Mouse (Mus musculus) midbrain, postnatal 0 days (tissue): ENCODE results near the gene Fem1b. TPM values are rescaled to one million over a fixed set of nuclear protein-coding genes. Genes with fewer than 3 reads are reported as not detected.

ENCODE experiments used
- ATAC-seq: fragments of 200-750 bp; cut with Nextera tagmentation; 2 replicates; pipeline ENCODE4 v1.8.0; 2017; ENCODE audit warnings: moderate number of reproducible peaks, mild to moderate bottlenecking, moderate TSS enrichment, moderate library complexity; ENCODE audit not compliant: low FRiP score
- DNase-seq: peaks from one replicate; pipeline ENCODE4 v3.0.0-alpha.2; 2015; ENCODE audit warnings: low spot score
- H3K27ac ChIP-seq: fragments of 300-500 bp; sonication (generic); 2 replicates; pipeline ENCODE4 v1.5.1; 2014; ENCODE audit warnings: low read depth, mild to moderate bottlenecking, low read length, mixed read lengths
- H3K27me3 ChIP-seq: fragments of 300-500 bp; sonication (generic); 2 replicates; pipeline ENCODE4 v1.6.1; 2014; ENCODE audit warnings: low read length, control low read depth, mixed read lengths; ENCODE audit not compliant: insufficient read depth
- H3K36me3 ChIP-seq: fragments of 300-500 bp; sonication (generic); 2 replicates; pipeline ENCODE4 v1.6.1; 2014; ENCODE audit warnings: low read length, control low read depth, mixed read lengths; ENCODE audit not compliant: insufficient read depth
- H3K4me1 ChIP-seq: fragments of 300-500 bp; sonication (generic); 2 replicates; pipeline ENCODE4 v1.6.1; 2014; ENCODE audit warnings: mild to moderate bottlenecking, control low read depth, antibody characterized with exemption, low read length, mixed read lengths; ENCODE audit not compliant: insufficient read depth
- H3K4me2 ChIP-seq: fragments of 300-500 bp; sonication (generic); 2 replicates; pipeline ENCODE4 v1.6.1; 2014; ENCODE audit warnings: low read depth, mild to moderate bottlenecking, low read length, mixed read lengths; ENCODE audit not compliant: poor library complexity, severe bottlenecking
- H3K4me3 ChIP-seq: fragments of 300-500 bp; sonication (generic); 2 replicates; pipeline ENCODE4 v1.5.1; 2014; ENCODE audit warnings: low read depth, mild to moderate bottlenecking, low read length, moderate library complexity
- H3K9ac ChIP-seq: fragments of 300-500 bp; sonication (generic); replicated peaks from 2 replicates; pipeline ENCODE4 v1.6.1; 2014; ENCODE audit warnings: mild to moderate bottlenecking, low read length, moderate library complexity, mixed read lengths; ENCODE audit not compliant: poor library complexity, severe bottlenecking
- H3K9me3 ChIP-seq: fragments of 300-500 bp; sonication (generic); 2 replicates; pipeline ENCODE4 v1.6.1; 2016; ENCODE audit warnings: low read length, control low read depth
- CTCF ChIP-seq: IDR thresholded peaks from 2 replicates; pipeline ENCODE4 v1.5.1; 2016; ENCODE audit warnings: antibody characterized with exemption, mild to moderate bottlenecking
- WGBS: fragments of 180-500 bp; shearing (Covaris S2); extraction: QIAGEN DNeasy Blood & Tissue Kit; methylation state at CpG from one replicate; pipeline ENCODE4 v1.1.7; 2014; 5-methylcytosine and 5-hydroxymethylcytosine counted together
- polyA plus RNA-seq: library from polyadenylated mRNA; unstranded; fragments of >200 nt; fragmentation: Nextera tagmentation; extraction: Ambion mirVana; gene quantifications from 2 replicates; pipeline ENCODE4 v1.2.1, GENCODE M21; 2015
- total RNA-seq: library from RNA; depleted of rRNA; stranded (reverse); fragments of >200 nt; gene quantifications from 2 replicates; pipeline ENCODE4 v1.2.3, GENCODE M21; 2014; rRNA removed

Gene Fem1b
- total and polyA plus RNA-seq, 2 experiments from 2014 or later, result 42.0 to 193 TPM

DNA sequence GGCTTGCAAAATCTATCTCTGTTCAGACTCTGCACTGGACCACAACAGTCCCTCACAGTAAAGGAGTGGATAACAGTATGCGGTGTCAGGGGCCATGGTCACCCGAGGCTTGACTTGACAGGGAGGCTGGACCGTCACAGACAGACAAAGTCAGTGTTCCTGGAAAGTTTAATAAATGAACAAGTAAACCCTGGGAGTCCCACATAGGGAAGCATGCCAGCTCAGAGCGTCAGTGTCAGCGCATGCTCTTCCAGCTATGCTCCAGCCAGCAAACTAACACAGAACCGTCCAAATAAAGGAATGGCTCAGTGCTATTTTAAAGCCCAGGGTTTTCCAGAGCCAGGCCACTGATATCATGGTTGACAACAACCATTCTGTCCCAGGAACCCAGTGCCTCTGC, 65.1 kb downstream of the Fem1b start:
- H3K4me1 ChIP-seq, result no peaks in the 10 kb centered on the region
- DNase-seq (peak; percentile 21), ATAC-seq (no peak)
- no peak overlapping the region for H3K4me2 ChIP-seq
- H3K27me3 ChIP-seq, result no peaks in the 10 kb centered on the region
- no peaks in the 10 kb centered on the region for H3K36me3 ChIP-seq
- H3K4me3 ChIP-seq, result no peak overlapping the region
- H3K9me3 ChIP-seq, result no peaks in the 10 kb centered on the region
- H3K9ac ChIP-seq, result no peak overlapping the region
- TF ChIP-seq CTCF, result no peak
- WGBS, result 74% methylated on average over 6 of the region's 6 CpGs
- no peak overlapping the region for H3K27ac ChIP-seq

GRCm38 (mm10) chr9:62744558-62745275, 67.0 kb downstream of the Fem1b start:
- Histone ChIP-seq H3K9me3 (no peaks in the 10 kb centered on the region), H3K36me3 (no peaks in the 10 kb centered on the region), H3K4me1 (no peaks in the 10 kb centered on the region), H3K4me2 (no peak overlapping the region), H3K4me3 (no peak overlapping the region), H3K9ac (no peak overlapping the region), H3K27me3 (no peaks in the 10 kb centered on the region), H3K27ac (no peak overlapping the region)
- WGBS, result 60% methylated on average over 7 of the region's 7 CpGs
- peak; percentile 83 for TF ChIP-seq CTCF
- no peak for ATAC-seq
- peak; percentile 63 for DNase-seq

Other genes with a start within 250 kb of the Fem1b start
- gene Itga11, start 134.1 kb downstream of the Fem1b start, total RNA-seq, result 2.3 and 2.6 TPM in 2 replicates
- 0.52 and 0.65 TPM in 2 replicates for gene Itga11, start 134.1 kb downstream of the Fem1b start, polyA plus RNA-seq
- gene Cln6, start 26.9 kb upstream of the Fem1b start, total RNA-seq, result 13.2 and 14.2 TPM in 2 replicates
- 7.3 and 7.4 TPM in 2 replicates for gene Cln6, start 26.9 kb upstream of the Fem1b start, polyA plus RNA-seq
- gene Calml4, start 46.1 kb upstream of the Fem1b start, total RNA-seq, result 3.2 TPM in 2 replicates
- gene Calml4, start 46.1 kb upstream of the Fem1b start, polyA plus RNA-seq, result 4.9 and 5.1 TPM in 2 replicates
- gene Pias1, start 176.0 kb upstream of the Fem1b start, total RNA-seq, result 37.2 and 38.5 TPM in 2 replicates
- gene Pias1, start 176.0 kb upstream of the Fem1b start, polyA plus RNA-seq, result 50.5 and 50.9 TPM in 2 replicates